Mouse (Mus musculus) forelimb bud, embryonic 11.5 days (tissue): ENCODE data around the gene Sycp3.
"Not testable (repeated sequence)": the region's sequence is repeated elsewhere in the genome, so short reads cannot be mapped to it uniquely, and the experiment has no call there.

Experiments used
- DNase-seq: peaks from one replicate; pipeline ENCODE4 v3.0.0-alpha.2; 2012; ENCODE audit warnings: low read depth, low spot score

The Sycp3 gene

DNA sequence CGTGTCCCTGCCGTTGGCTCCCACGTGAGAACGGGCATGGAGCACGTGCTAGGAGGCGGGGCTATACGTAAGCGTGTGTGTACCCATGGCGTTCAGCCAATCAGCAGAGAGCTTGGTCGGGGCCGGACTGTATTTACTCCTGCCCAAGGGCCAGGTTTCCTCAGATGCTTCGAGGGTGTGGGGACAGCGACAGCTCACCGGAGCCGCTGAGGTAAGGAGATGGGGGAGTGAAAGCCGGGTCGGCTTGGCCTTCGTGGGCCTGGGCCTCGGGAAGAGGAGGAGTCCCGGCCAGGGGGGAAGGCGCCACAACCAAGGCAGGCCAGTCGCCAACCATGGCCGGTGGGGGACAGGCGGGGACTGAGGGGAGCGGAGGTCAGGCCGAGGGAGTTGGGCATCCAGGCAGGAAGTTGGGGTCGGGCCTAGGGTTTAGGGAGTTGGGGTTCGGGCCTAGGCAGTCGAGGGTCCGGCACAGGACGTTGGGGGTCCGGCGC, at the start of gene Sycp3:
Gene Sycp3 (plus strand): TSS at position 68 of the 491 bp plus-strand sequence.
- DNase-seq: no peak

DNA sequence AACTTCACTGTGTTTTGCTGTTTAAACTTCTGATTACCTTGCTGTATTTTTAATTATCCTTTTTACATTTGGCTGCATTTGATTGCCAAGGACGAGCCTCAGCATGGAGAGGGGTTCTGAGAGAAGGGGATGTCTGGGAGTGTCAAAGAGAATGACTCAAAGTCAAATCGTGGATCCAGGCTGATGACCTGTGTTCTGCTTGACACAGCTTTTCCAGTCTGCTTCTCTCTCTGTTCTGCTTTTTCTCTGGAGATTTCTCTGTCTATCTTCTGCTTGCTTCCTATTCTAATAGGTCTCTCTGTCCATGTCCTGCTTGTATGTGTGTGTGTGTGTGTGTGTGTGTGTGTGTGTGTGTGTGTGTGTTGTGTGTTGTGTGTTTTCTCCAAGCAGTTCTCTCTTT, 49.6 kb upstream of the Sycp3 start:
- no peak for DNase-seq

DNA sequence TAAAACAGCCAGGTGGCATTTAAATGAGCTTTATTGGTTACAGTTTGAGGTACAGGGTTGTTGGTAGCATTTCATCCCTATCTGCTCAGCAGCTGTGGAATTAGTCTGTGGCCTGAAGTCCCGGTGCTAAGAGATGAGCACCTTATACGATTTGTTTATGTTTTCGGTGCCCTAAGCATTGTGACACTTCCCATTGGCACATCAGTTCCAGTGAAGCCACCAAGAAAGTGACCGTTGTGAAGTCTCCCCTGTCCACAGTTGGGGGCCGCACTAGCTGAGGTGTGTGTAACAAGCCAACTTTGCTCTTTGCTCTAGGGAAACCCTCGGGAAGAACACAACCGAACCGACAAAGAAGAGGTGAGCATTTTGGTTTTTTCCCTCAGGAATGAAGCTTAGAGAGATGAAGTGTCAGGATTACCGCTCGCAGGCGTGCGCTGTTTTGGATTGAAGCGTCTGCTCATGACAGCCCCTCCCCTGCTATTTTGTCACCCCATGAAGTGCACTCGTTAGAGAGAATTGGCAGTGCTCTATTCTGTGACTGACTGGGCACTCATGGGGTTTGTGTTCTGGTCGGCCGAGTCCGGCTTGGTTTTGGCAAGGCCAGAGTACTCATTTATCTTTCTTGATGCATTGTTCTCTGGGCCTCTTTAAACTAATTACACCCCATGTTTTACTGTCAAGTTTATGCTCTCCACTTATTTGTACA, 46.9 kb upstream of the Sycp3 start:
- no peak for DNase-seq

DNA sequence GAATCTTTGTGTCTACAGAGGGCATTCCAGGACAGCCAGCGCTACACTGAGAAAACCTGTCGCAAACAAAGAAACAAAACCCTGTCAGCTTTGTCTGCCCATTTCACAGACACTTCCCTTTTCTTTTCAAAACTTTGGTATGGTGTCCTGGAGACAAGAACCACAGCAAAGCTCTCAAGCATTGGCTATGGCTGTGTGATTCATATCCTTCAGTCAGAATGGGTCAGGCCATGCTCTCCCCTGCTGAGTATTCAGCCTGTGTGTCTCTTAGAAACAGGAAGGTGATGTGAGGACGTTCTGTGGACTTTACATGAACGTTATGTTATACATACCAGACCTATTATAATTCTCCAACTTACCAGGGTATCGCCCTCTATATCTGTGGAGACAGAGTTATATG, 41.7 kb upstream of the Sycp3 start:
- no peak for DNase-seq

GRCm38 (mm10) chr10:88420141-88420541, 39.2 kb upstream of the Sycp3 start:
- no peak for DNase-seq

- DNase-seq: no peak
Measured at GRCm38 (mm10) chr10:88420655-88421435, 38.5 kb upstream of the Sycp3 start.

DNA sequence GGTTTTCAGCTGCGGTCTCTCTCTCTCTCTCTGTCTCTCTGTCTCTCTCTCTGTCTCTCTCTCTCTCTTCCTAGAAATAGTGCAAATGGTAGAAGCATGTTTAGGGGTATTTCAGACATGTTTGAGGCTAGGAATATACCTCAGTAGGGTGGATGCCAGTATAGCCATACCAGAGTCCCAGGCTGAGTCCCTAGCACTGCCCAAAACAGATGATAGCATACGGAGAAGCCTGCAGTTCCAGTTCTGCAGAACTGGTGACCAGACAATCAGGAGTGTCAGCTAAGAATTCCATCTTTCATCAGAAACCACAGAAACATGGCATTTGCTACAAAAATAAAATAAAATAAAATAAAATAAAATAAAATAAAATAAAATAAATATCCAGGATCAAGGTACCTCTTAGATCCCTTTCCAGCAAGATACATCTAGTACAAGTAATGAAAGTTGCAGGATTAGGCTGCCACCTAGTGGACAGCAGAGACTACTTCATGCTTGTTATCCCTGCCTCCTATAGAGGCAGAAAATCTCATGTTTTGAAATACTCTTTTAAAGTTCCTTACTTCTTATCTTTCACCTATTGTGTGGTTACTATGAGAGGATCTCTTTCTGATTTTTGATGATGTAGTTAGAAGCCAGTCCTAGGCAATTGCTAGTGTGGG, 33.1 kb upstream of the Sycp3 start:
- peak; percentile 72 for DNase-seq

GRCm38 (mm10) chr10:88426896-88427295, 32.5 kb upstream of the Sycp3 start:
- no peak for DNase-seq

- no peak for DNase-seq
Measured at GRCm38 (mm10) chr10:88427998-88428397, 31.4 kb upstream of the Sycp3 start.

DNA sequence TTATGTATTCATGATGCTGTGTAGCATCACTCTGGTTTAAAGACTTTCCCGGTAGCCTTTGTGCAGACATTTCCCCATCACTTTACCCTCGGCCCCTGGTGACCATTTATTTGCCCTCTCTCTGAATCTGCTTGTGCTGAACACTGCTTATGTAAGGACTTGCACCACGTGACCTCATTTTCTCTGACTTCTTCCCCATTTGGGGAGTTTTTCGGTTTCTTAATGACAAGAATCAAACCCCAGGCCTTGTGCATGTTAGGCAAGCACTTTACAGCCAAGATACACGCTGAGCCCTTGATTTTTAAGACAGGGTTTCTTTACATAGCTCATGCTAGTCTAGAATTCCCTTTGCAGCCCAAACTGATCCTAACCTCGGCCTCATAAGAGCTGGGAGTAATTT, 18.1 kb upstream of the Sycp3 start:
- no peak for DNase-seq

GRCm38 (mm10) chr10:88451221-88451620, 8.1 kb upstream of the Sycp3 start:
- no peak for DNase-seq

GRCm38 (mm10) chr10:88451990-88452389, 7.4 kb upstream of the Sycp3 start:
- no peak for DNase-seq

- peak; percentile 17 for DNase-seq
Measured at GRCm38 (mm10) chr10:88457816-88458215, 1.6 kb upstream of the Sycp3 start.

GRCm38 (mm10) chr10:88460122-88460820, 902 bp downstream of the Sycp3 start:
- no peak for DNase-seq

- DNase-seq: not testable (repeated sequence)
Measured at GRCm38 (mm10) chr10:88482866-88483265, 23.5 kb downstream of the Sycp3 start.

- DNase-seq: no peak
Measured at GRCm38 (mm10) chr10:88488629-88489028, 29.3 kb downstream of the Sycp3 start.

DNA sequence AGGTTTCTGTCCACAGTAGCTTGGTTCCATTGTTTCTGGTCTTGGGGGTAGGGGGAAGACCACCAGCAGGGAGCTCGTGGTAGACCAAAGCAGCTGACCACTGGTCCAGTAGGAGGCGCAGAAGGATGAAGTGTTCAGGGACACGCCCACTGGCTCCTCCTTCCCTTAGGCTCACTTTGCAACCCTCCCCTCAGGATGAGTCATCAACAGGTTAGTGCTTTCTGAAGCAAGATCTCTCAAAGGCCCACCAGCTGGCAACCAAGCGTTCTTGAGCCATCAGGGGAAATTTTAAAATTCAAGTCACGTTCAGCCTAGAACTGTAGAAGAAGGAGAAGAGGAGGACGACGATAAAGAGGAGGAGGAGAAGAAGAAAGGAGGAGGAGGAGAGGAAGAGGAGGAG, 32.3 kb downstream of the Sycp3 start:
- no peak for DNase-seq

- no peak for DNase-seq
Measured at GRCm38 (mm10) chr10:88492658-88493057, 33.3 kb downstream of the Sycp3 start.

DNA sequence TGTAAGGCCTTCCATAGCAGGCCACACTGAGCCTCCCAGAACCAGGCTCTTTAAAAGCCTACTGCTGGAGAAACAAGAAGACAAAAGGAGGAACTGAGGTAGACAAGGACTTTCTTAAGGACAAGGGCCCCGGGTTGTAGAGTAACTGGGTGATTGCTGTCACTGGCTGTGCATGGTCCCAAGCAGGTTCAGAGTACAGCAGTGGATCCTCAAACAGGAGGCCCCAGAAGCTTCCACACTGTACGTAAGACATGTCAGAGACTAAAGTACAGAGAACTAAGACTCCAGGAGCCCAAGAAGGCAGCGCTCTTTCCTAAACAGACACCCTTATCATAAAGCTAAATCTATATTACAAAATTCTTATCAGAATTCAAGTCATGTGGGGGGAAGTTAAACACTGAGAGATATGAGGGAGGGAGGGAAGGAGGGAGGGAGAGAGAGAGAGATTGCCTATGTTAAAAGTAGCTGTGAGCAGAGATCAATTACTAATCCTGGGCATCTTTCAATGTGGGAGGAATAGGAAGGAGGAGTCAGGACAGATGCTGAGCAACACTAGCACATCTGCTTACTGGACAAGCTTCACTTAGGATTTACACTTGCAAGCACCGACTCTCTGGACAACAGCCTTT, 35.7 kb downstream of the Sycp3 start:
- DNase-seq: no peak

- DNase-seq: peak; percentile 40
Measured at GRCm38 (mm10) chr10:88496864-88497564, 37.6 kb downstream of the Sycp3 start.

DNA sequence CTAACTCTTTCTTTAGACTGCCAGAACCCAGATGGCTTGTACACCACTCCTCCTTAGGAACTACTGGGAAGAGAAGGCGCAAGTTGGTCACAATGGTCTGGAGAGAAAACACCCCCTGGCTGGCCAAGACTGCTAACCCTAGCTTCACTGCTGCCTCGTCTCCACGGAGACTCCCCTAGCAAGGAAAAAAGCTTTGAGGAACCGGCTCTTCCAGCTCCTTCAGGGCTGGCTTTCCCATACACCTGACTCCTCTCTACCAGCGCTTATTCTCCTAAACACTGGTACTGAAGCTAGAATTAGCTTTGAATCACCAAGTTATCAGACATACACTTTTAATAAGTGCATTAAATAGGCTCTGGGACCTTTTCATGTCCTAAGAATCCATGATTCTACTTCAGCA, 40.6 kb downstream of the Sycp3 start:
- DNase-seq: no peak
